Mouse (Mus musculus) stomach, embryonic 16.5 days (tissue): Measurements from ENCODE around the gene Ephb4. TPM values are rescaled to one million over a fixed set of nuclear protein-coding genes. Genes with fewer than 3 reads are reported as not detected.

Source experiments
- ATAC-seq: fragments of 200-750 bp; cut with Nextera tagmentation; 2 replicates; pipeline ENCODE4 v1.8.0; 2017; ENCODE audit warnings: moderate number of reproducible peaks, moderate TSS enrichment; ENCODE audit not compliant: insufficient read depth, low FRiP score
- H3K27ac ChIP-seq: fragments of 300-500 bp; sonication (generic); 2 replicates; pipeline ENCODE4 v1.5.1; 2014; ENCODE audit warnings: low read length
- H3K27me3 ChIP-seq: fragments of 300-500 bp; sonication (generic); 2 replicates; pipeline ENCODE4 v1.6.1; 2014; ENCODE audit warnings: low read length, control low read depth, mixed read lengths; ENCODE audit not compliant: control insufficient read depth, insufficient read depth
- H3K36me3 ChIP-seq: fragments of 300-500 bp; sonication (generic); 2 replicates; pipeline ENCODE4 v1.6.1; 2014; ENCODE audit warnings: low read length; ENCODE audit not compliant: control insufficient read depth, insufficient read depth
- H3K4me1 ChIP-seq: fragments of 300-500 bp; sonication (generic); 2 replicates; pipeline ENCODE4 v1.6.1; 2014; ENCODE audit warnings: low read length, control low read depth, mixed read lengths; ENCODE audit not compliant: control insufficient read depth, insufficient read depth
- H3K4me2 ChIP-seq: fragments of 300-500 bp; sonication (generic); 2 replicates; pipeline ENCODE4 v1.6.1; 2014; ENCODE audit warnings: low read depth, low read length, mixed read lengths
- H3K4me3 ChIP-seq: fragments of 300-500 bp; sonication (generic); replicated peaks from 2 replicates; pipeline ENCODE4 v1.5.1; 2014; ENCODE audit warnings: mild to moderate bottlenecking, low read length
- H3K9ac ChIP-seq: fragments of 300-500 bp; sonication (generic); 2 replicates; pipeline ENCODE4 v1.6.1; 2014; ENCODE audit warnings: low read length
- H3K9me3 ChIP-seq: fragments of 300-500 bp; sonication (generic); replicated peaks from 2 replicates; pipeline ENCODE4 v1.6.1; 2016; ENCODE audit warnings: low read length, control low read depth; ENCODE audit not compliant: control insufficient read depth
- WGBS: fragments of 180-500 bp; shearing (Covaris S2); extraction: QIAGEN DNeasy Blood & Tissue Kit; methylation state at CpG from one replicate; pipeline ENCODE4 v1.1.7; 2014; 5-methylcytosine and 5-hydroxymethylcytosine counted together
- polyA plus RNA-seq: library from polyadenylated mRNA; unstranded; fragments of >200 nt; fragmentation: Nextera tagmentation; extraction: Ambion mirVana; gene quantifications from 2 replicates; pipeline ENCODE4 v1.2.1, GENCODE M21; 2015

Ephb4 gene
- polyA plus RNA-seq, 1 experiment from 2014 or later, result 31.6 TPM

- Histone ChIP-seq H3K27ac (peak overlapping the region; percentile 98), H3K27me3 (no peaks in the 10 kb centered on the region), H3K4me1 (peaks cover 35% of the 10 kb centered on the region), H3K9me3 (no peaks in the 10 kb centered on the region), H3K9ac (peak overlapping the region; percentile 96), H3K4me3 (peak overlapping the region; percentile 93), H3K36me3 (peaks cover 10% of the 10 kb centered on the region), H3K4me2 (peak overlapping the region; percentile 89)
- under 1% methylated on average over 55 of the region's 55 CpGs for WGBS
- ATAC-seq, result peak; percentile 52
These were observed 522 bp downstream of the Ephb4 start for GRCm38 (mm10) chr5:137350205-137351057.

- peak overlapping the region; percentile 93 for H3K4me3 ChIP-seq
- H3K4me1 ChIP-seq, result peaks cover 35% of the 10 kb centered on the region
- peak overlapping the region; percentile 89 for H3K4me2 ChIP-seq
- ATAC-seq, result no peak
- WGBS, result under 1% methylated on average over 8 of the region's 8 CpGs
- H3K9ac ChIP-seq, result peak overlapping the region; percentile 96
- peak overlapping the region; percentile 98 for H3K27ac ChIP-seq
- peaks cover 15% of the 10 kb centered on the region for H3K36me3 ChIP-seq
- no peaks in the 10 kb centered on the region for H3K9me3 ChIP-seq
- no peaks in the 10 kb centered on the region for H3K27me3 ChIP-seq
These were observed 1.1 kb downstream of the Ephb4 start for GRCm38 (mm10) chr5:137351058-137351380.

GRCm38 (mm10) chr5:137351394-137351793, 1.5 kb downstream of the Ephb4 start:
- peak overlapping the region; percentile 89 for H3K4me2 ChIP-seq
- H3K27ac ChIP-seq, result peak overlapping the region; percentile 98
- H3K9ac ChIP-seq, result peak overlapping the region; percentile 96
- H3K9me3 ChIP-seq, result no peaks in the 10 kb centered on the region
- no peaks in the 10 kb centered on the region for H3K27me3 ChIP-seq
- H3K4me3 ChIP-seq, result peak overlapping the region; percentile 93
- H3K36me3 ChIP-seq, result peaks cover 18% of the 10 kb centered on the region
- no peak for ATAC-seq
- H3K4me1 ChIP-seq, result peaks cover 35% of the 10 kb centered on the region
- WGBS, result 12% methylated on average over 4 of the region's 4 CpGs

- peaks cover 28% of the 10 kb centered on the region for H3K4me1 ChIP-seq
- no peaks in the 10 kb centered on the region for H3K27me3 ChIP-seq
- H3K9ac ChIP-seq, result peak overlapping the region; percentile 96
- WGBS, result 12% methylated on average over 16 of the region's 16 CpGs
- peak overlapping the region; percentile 93 for H3K4me3 ChIP-seq
- H3K36me3 ChIP-seq, result peaks cover 20% of the 10 kb centered on the region
- H3K27ac ChIP-seq, result peak overlapping the region; percentile 98
- no peak for ATAC-seq
- peak overlapping the region; percentile 89 for H3K4me2 ChIP-seq
- H3K9me3 ChIP-seq, result no peaks in the 10 kb centered on the region
These were observed 2.4 kb downstream of the Ephb4 start for GRCm38 (mm10) chr5:137352011-137352975.

GRCm38 (mm10) chr5:137354091-137354490, 4.2 kb downstream of the Ephb4 start:
- no peak for ATAC-seq
- H3K27ac ChIP-seq, result no peak overlapping the region
- WGBS, result 79% methylated on average over 17 of the region's 17 CpGs
- no peaks in the 10 kb centered on the region for H3K9me3 ChIP-seq
- H3K27me3 ChIP-seq, result no peaks in the 10 kb centered on the region
- H3K36me3 ChIP-seq, result peaks cover 20% of the 10 kb centered on the region
- no peak overlapping the region for H3K4me2 ChIP-seq
- no peak overlapping the region for H3K4me3 ChIP-seq
- no peak overlapping the region for H3K9ac ChIP-seq
- H3K4me1 ChIP-seq, result peaks cover 15% of the 10 kb centered on the region

GRCm38 (mm10) chr5:137358382-137358781, 8.5 kb downstream of the Ephb4 start:
- Histone ChIP-seq H3K9me3 (no peaks in the 10 kb centered on the region), H3K4me1 (no peaks in the 10 kb centered on the region), H3K4me2 (no peak overlapping the region), H3K9ac (no peak overlapping the region), H3K27ac (no peak overlapping the region), H3K4me3 (no peak overlapping the region), H3K27me3 (no peaks in the 10 kb centered on the region), H3K36me3 (peaks cover 56% of the 10 kb centered on the region)
- ATAC-seq, result no peak
- 32% methylated on average over 7 of the region's 7 CpGs for WGBS

GRCm38 (mm10) chr5:137369665-137370064, 19.8 kb downstream of the Ephb4 start:
- ATAC-seq, result no peak
- no peak overlapping the region for H3K4me3 ChIP-seq
- no peak overlapping the region for H3K4me2 ChIP-seq
- 94% methylated on average over 11 of the region's 11 CpGs for WGBS
- no peak overlapping the region for H3K27ac ChIP-seq
- H3K9ac ChIP-seq, result no peak overlapping the region
- H3K9me3 ChIP-seq, result no peaks in the 10 kb centered on the region
- H3K36me3 ChIP-seq, result peaks cover 76% of the 10 kb centered on the region
- H3K4me1 ChIP-seq, result no peaks in the 10 kb centered on the region
- H3K27me3 ChIP-seq, result no peaks in the 10 kb centered on the region

- H3K4me1 ChIP-seq, result 0 out of 2 replicates have a peak, but pooled peaks cover 7% of the 10 kb centered on the region
- no peaks in the 10 kb centered on the region for H3K27me3 ChIP-seq
- H3K4me2 ChIP-seq, result no peak overlapping the region
- H3K36me3 ChIP-seq, result peaks cover 43% of the 10 kb centered on the region
- 82% methylated on average over 12 of the region's 12 CpGs for WGBS
- H3K9me3 ChIP-seq, result no peaks in the 10 kb centered on the region
- no peak overlapping the region for H3K27ac ChIP-seq
- no peak overlapping the region for H3K9ac ChIP-seq
- ATAC-seq, result no peak
- no peak overlapping the region for H3K4me3 ChIP-seq
These were observed 23.6 kb downstream of the Ephb4 start for GRCm38 (mm10) chr5:137373371-137373950.
